Mouse (Mus musculus): ENCODE data around the gene Slc6a15. TPM values are rescaled to one million over a fixed set of nuclear protein-coding genes. Genes with fewer than 3 reads are reported as not detected.

Slc6a15 gene
- polyA plus RNA-seq (2012; rRNA removed; ENCODE audit: low replicate concordance), result 0.26 and 0.42 TPM in 2 replicates

DNA sequence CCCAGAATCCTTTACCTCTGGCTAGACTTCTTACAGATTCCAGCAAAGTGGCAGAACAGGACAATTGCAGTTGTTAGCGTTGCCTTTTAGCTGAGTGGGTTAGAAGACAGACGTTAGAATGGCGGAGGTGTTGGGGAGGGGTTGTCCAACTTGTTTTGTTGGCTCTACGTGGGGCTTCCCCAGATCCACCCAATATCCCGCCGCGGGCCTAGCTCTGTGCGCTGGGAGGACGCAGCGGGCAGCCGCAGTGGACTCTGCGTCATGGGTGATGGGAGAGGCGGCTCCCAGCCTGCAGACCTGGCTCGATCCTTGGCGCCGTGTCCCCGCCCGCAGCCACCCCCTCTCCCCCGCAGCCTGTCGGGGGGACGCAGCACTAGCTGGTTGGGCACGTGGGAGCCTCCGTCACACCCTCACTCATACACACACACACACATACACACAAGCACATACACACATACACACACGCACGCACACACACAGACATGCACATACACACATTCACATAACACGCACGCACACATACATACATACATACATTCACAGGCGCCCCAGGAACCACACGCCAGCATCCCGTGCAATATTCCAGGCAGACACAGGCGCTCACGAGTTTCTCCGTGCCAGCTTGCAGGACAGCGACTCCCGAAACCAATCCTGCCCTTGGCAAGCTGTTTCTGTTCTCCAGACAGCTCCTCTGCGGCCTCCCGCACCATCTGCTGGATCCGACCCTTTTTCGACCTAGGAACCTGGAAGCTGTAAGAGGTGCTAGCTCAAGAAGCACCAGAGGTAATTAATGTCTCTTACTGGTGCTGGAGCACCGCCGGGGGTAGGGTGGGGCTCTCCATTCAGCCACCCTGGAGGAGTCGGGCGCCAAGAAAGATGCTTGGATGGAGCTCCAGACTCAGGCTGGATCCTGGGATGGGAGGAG is at the start of gene Slc6a15:
Gene Slc6a15, plus strand, starts transcription at position 413 of the 925 bp plus-strand sequence.

Other genes with a start within 250 kb of the Slc6a15 start
- gene Lrriq1, start 131.5 kb upstream of the Slc6a15 start, polyA plus RNA-seq (2012; rRNA removed; ENCODE audit: low replicate concordance), result not detected in 2 replicates